Mouse (Mus musculus): ENCODE results near the gene Nfix. TPM values are rescaled to one million over a fixed set of nuclear protein-coding genes. Genes with fewer than 3 reads are reported as not detected.

The Nfix gene
- total RNA-seq, 2 experiments from 2014 or later = 402 to 429 TPM

Other genes with a start within 250 kb of the Nfix start
- 10 to 100 TPM; 12.6 to 14.8 TPM for gene Ier2, start 137.5 kb downstream of the Nfix start, total RNA-seq (2021)
- gene Trmt1, start 114.0 kb downstream of the Nfix start, total RNA-seq (2021) = 10 to 100 TPM; 89.3 to 96.7 TPM
- gene Nacc1, start 112.5 kb downstream of the Nfix start, total RNA-seq (2021) = 10 to 100 TPM; 90.2 to 91.9 TPM
- gene Lyl1, start 98.9 kb downstream of the Nfix start, total RNA-seq (2021) = 1 to 10 TPM; 2.7 to 4.3 TPM
- gene G430095P16Rik, start 77.3 kb downstream of the Nfix start, total RNA-seq (2021) = not detected
- gene Dand5, start 22.5 kb upstream of the Nfix start, total RNA-seq (2021) = 1 to 10 TPM; 8.0 to 9.6 TPM
- gene Gadd45gip1, start 31.2 kb upstream of the Nfix start, total RNA-seq (2021) = 10 to 100 TPM; 23.4 to 23.6 TPM
- gene Rad23a, start 40.3 kb upstream of the Nfix start, total RNA-seq (2021) = 10 to 100 TPM; 59.5 to 72.0 TPM
- gene Calr, start 46.6 kb upstream of the Nfix start, total RNA-seq (2021) = 100 to 1,000 TPM; 495 to 553 TPM
- 10 to 100 TPM; 50.1 to 51.6 TPM for gene Farsa, start 56.6 kb upstream of the Nfix start, total RNA-seq (2021)
- gene Syce2, start 71.8 kb upstream of the Nfix start, total RNA-seq (2021) = 10 to 100 TPM; 11.5 to 13.4 TPM
- gene Gcdh, start 93.6 kb upstream of the Nfix start, total RNA-seq (2021) = 10 to 100 TPM; 36.5 to 38.9 TPM
- gene Klf1, start 101.6 kb upstream of the Nfix start, total RNA-seq (2021) = not detected
- 1 to 10 TPM; 2.9 TPM for gene Dnase2a, start 108.2 kb upstream of the Nfix start, total RNA-seq (2021)
- gene Mast1, start 137.0 kb upstream of the Nfix start, total RNA-seq (2021) = 100 to 1,000 TPM; 139 to 146 TPM
- 1 to 10 TPM; 1.6 to 2.1 TPM for gene Rtbdn, start 146.6 kb upstream of the Nfix start, total RNA-seq (2021)
- not detected for gene Gm49661, start 169.1 kb upstream of the Nfix start, total RNA-seq (2021)
- gene Prdx2, start 169.2 kb upstream of the Nfix start, total RNA-seq (2021) = 100 to 1,000 TPM; 402 to 429 TPM
- 10 to 100 TPM; 38.1 to 52.0 TPM for gene Rnaseh2a, start 169.4 kb upstream of the Nfix start, total RNA-seq (2021)
- gene Junb, start 178.4 kb upstream of the Nfix start, total RNA-seq (2021) = 10 to 100 TPM; 51.5 to 65.4 TPM
- gene Hook2, start 190.3 kb upstream of the Nfix start, total RNA-seq (2021) = 1 to 10 TPM; 7.5 to 8.1 TPM
- not detected for gene Best2, start 214.2 kb upstream of the Nfix start, total RNA-seq (2021)
- gene Asna1, start 224.9 kb upstream of the Nfix start, total RNA-seq (2021) = 100 to 1,000 TPM; 116 to 117 TPM
- 100 to 1,000 TPM; 128 to 146 TPM for gene Trir, start 226.5 kb upstream of the Nfix start, total RNA-seq (2021)
- 100 to 1,000 TPM; 165 to 171 TPM for gene Tnpo2, start 236.6 kb upstream of the Nfix start, total RNA-seq (2021)

Measured in left cerebral cortex, postnatal 14 days (tissue).